ENCODE assay signal across 29 mouse cellular contexts in genomic region chr13:30858421-30858820, GRCm38 (mm10).
A peak's percentile ranks its signal among the peaks of the same experiment; 100 is the strongest.
DNase-seq lines count a peak whose midpoint lies in the region; ATAC-seq and TF ChIP-seq lines count a peak whose summit lies in the region.
"Had no signal": no experiment of that assay in that cellular context is flagged by ENCODE, and none has a peak within 500 bp of the region (broad histone marks: within the 10 kb centered on the region; RNA-seq: fewer than 3 reads in every experiment).

No protein-coding gene starts in this region.

- no peak overlapping the region for H3K9ac ChIP-seq in heart, postnatal 0 days (replicated peaks; ENCODE audit: low read depth, low read length)
- H3K9ac ChIP-seq in heart, adult 2 months (ENCODE audit: low read depth, low read length) = no peak overlapping the region
- H3K9ac ChIP-seq in lung, postnatal 0 days (replicated peaks; ENCODE audit: low read depth) = no peak overlapping the region
- H3K9ac ChIP-seq: embryonic facial prominence, embryonic 15.5 days; forebrain, embryonic 12.5 days; forebrain, postnatal 0 days; heart, embryonic 13.5 days; liver, embryonic 12.5 days; liver, postnatal 0 days; midbrain, embryonic 15.5 days; stomach, embryonic 15.5 days had no signal

- ATAC-seq in heart, postnatal 0 days (ENCODE audit: insufficient read depth, low read depth) = no peak
- no peak for ATAC-seq in lung, postnatal 0 days
- ATAC-seq: activated CD4-positive, CD25-positive, alpha-beta regulatory T cell, adult 4 months; forebrain, postnatal 0 days; hindbrain, embryonic 16.5 days; liver, embryonic 12.5 days; liver, postnatal 0 days; midbrain, embryonic 15.5 days had no signal

- H3K4me3 ChIP-seq in heart, postnatal 0 days (ENCODE audit: low read depth, low read length) = no peak overlapping the region
- H3K4me3 ChIP-seq in heart, adult 2 months = no peak overlapping the region
- no peak overlapping the region for H3K4me3 ChIP-seq in lung, postnatal 0 days (ENCODE audit: low read depth, low read length)
- H3K4me3 ChIP-seq: embryonic facial prominence, embryonic 15.5 days; forebrain, embryonic 12.5 days; heart, embryonic 13.5 days; left cerebral cortex, adult 2 months; liver, embryonic 12.5 days; midbrain, embryonic 15.5 days; stomach, embryonic 15.5 days had no signal

- TF ChIP-seq CTCF in heart, postnatal 0 days (IDR thresholded peaks at IDR 0.05; ENCODE audit: low read depth) = no peak
- TF ChIP-seq CTCF in heart, adult 2 months (IDR thresholded peaks at IDR 0.05) = no peak
- TF ChIP-seq CTCF in lung, postnatal 0 days (IDR thresholded peaks at IDR 0.05) = no peak
- no peak for TF ChIP-seq CTCF in brain, embryonic 14.5 days (IDR thresholded peaks at IDR 0.05; ENCODE audit: borderline replicate concordance, extremely low read depth, insufficient read depth, insufficient read length)

- TF ChIP-seq EP300 in heart, postnatal 0 days (IDR thresholded peaks at IDR 0.05; ENCODE audit: low read depth) = no peak
- no peak for TF ChIP-seq EP300 in heart, adult 2 months (IDR thresholded peaks at IDR 0.05; ENCODE audit: insufficient read depth, low read depth, low read length)
- no peak for TF ChIP-seq EP300 in lung, postnatal 0 days (IDR thresholded peaks at IDR 0.05)

- H3K9me3 ChIP-seq in heart, postnatal 0 days (replicated peaks; ENCODE audit: control insufficient read depth, low read length) = no peaks in the 10 kb centered on the region
- no peaks in the 10 kb centered on the region for H3K9me3 ChIP-seq in lung, postnatal 0 days (ENCODE audit: low read length)
- H3K9me3 ChIP-seq: embryonic facial prominence, embryonic 15.5 days; forebrain, embryonic 12.5 days; heart, embryonic 13.5 days; liver, embryonic 12.5 days; midbrain, embryonic 15.5 days; stomach, embryonic 15.5 days had no signal

- peaks cover 14% of the 10 kb centered on the region for H3K36me3 ChIP-seq in heart, postnatal 0 days (replicated peaks; ENCODE audit: control insufficient read depth, insufficient read depth, low read length)
- H3K36me3 ChIP-seq in heart, adult 2 months (ENCODE audit: control insufficient read depth, insufficient read depth, low read length) = no peaks in the 10 kb centered on the region
- H3K36me3 ChIP-seq in lung, postnatal 0 days (ENCODE audit: insufficient read depth, low read length) = peaks cover 10% of the 10 kb centered on the region; the same call in 1 of the 2 replicates

- DNase-seq in heart, postnatal 0 days (ENCODE audit: low spot score) = peak; percentile 49
- no peak for DNase-seq in heart, adult 2 months
- DNase-seq in lung, postnatal 0 days (ENCODE audit: low spot score) = peak; percentile 35
- DNase-seq in lung, adult 18-20 months = no peak
- DNase-seq in adipocyte (ENCODE audit: low spot score) = peak; percentile 39
- DNase-seq in brain, embryonic 14.5 days (ENCODE audit: low read depth) = peak; percentile 11
- DNase-seq in thymus, postnatal 14 days = no peak
- DNase-seq: adrenal gland, postnatal 10 days; B cell, adult 2 months; cerebellum, adult 11-12 months; cerebellum, postnatal 10 days; forebrain, postnatal 0 days; gastrocnemius, postnatal 14 days; heart, postnatal 14 days; kidney, adult 8-10 months; kidney, postnatal 14 days; left cerebral cortex, postnatal 4 days; liver, postnatal 0 days; right cerebral cortex, postnatal 25 days; thymus, postnatal 25 days had no signal

- no peak overlapping the region for H3K4me2 ChIP-seq in heart, postnatal 0 days (ENCODE audit: low read depth, low read length)
- H3K4me2 ChIP-seq in lung, postnatal 0 days (replicated peaks; ENCODE audit: low read depth, low read length) = no peak overlapping the region
- H3K4me2 ChIP-seq: embryonic facial prominence, embryonic 15.5 days; forebrain, embryonic 12.5 days; heart, embryonic 13.5 days; liver, embryonic 12.5 days; midbrain, embryonic 15.5 days; stomach, embryonic 15.5 days had no signal

- H3K4me1 ChIP-seq in heart, postnatal 0 days (ENCODE audit: control insufficient read depth, insufficient read depth) = peaks cover 5% of the 10 kb centered on the region
- no peaks in the 10 kb centered on the region; the same call in 1 of the 2 replicates for H3K4me1 ChIP-seq in heart, adult 2 months (ENCODE audit: control insufficient read depth, insufficient read depth, low read length)
- H3K4me1 ChIP-seq in lung, postnatal 0 days (ENCODE audit: insufficient read depth, low read depth, low read length) = no peaks in the 10 kb centered on the region
- H3K4me1 ChIP-seq: embryonic facial prominence, embryonic 15.5 days; forebrain, embryonic 12.5 days; liver, embryonic 12.5 days; midbrain, embryonic 15.5 days; stomach, embryonic 15.5 days had no signal

- H3K27me3 ChIP-seq in heart, postnatal 0 days (ENCODE audit: control insufficient read depth, insufficient read depth, low read length) = no peaks in the 10 kb centered on the region
- H3K27me3 ChIP-seq in heart, adult 2 months (ENCODE audit: control insufficient read depth, insufficient read depth, low read length) = no peaks in the 10 kb centered on the region
- H3K27me3 ChIP-seq in lung, postnatal 0 days (replicated peaks; ENCODE audit: insufficient read depth, low read length) = no peaks in the 10 kb centered on the region
- H3K27me3 ChIP-seq: embryonic facial prominence, embryonic 15.5 days; forebrain, embryonic 12.5 days; heart, embryonic 13.5 days; liver, embryonic 12.5 days; midbrain, embryonic 15.5 days; stomach, embryonic 15.5 days had no signal

- intact Hi-C loops in heart, adult 2 months (cut with DNase I) = no loop called here

- H3K79me2 ChIP-seq in heart, adult 2 months (replicated peaks; ENCODE audit: control insufficient read depth, insufficient read depth, low read length) = no peaks in the 10 kb centered on the region

- 42% methylated on average over 3 of the region's 3 CpGs for WGBS in heart, postnatal 0 days
- 65% methylated on average over 3 of the region's 3 CpGs for WGBS in heart, adult 2 months
- WGBS in lung, postnatal 0 days = 71% methylated on average over 3 of the region's 3 CpGs

- H3K27ac ChIP-seq in heart, postnatal 0 days (ENCODE audit: low read depth) = no peak overlapping the region
- H3K27ac ChIP-seq in heart, adult 2 months = no peak overlapping the region
- no peak overlapping the region for H3K27ac ChIP-seq in lung, postnatal 0 days (ENCODE audit: low read length)
- H3K27ac ChIP-seq: embryonic facial prominence, embryonic 15.5 days; forebrain, embryonic 12.5 days; heart, embryonic 13.5 days; left cerebral cortex, adult 2 months; liver, embryonic 12.5 days; midbrain, embryonic 15.5 days; stomach, embryonic 15.5 days had no signal

- no peak for TF ChIP-seq POLR2A in heart, adult 2 months (IDR thresholded peaks at IDR 0.05; ENCODE audit: insufficient read depth, low read depth, low read length)
- TF ChIP-seq POLR2A in brain, embryonic 14.5 days (IDR thresholded peaks at IDR 0.05; ENCODE audit: borderline replicate concordance, extremely low read depth, insufficient read depth, insufficient read length, poor library complexity, severe bottlenecking) = no peak

Comparison
In these comparisons a context has a peak if more than half of its experiments do, and no peak if none do; other contexts are left out.
1. DNase-seq: peak in heart, postnatal 0 days (single experiment), lung, postnatal 0 days (single experiment), adipocyte (single experiment) and brain, embryonic 14.5 days (single experiment); none in heart, adult 2 months (0 of 2), lung, adult 18-20 months (0 of 2) and thymus, postnatal 14 days (single experiment).